Mouse (Mus musculus): ENCODE data around the gene Mmp28. TPM values are rescaled to one million over a fixed set of nuclear protein-coding genes. Genes with fewer than 3 reads are reported as not detected.

Mmp28 gene
- polyA plus RNA-seq, 1 experiment from 2014 or later, result 2.1 TPM

DNA sequence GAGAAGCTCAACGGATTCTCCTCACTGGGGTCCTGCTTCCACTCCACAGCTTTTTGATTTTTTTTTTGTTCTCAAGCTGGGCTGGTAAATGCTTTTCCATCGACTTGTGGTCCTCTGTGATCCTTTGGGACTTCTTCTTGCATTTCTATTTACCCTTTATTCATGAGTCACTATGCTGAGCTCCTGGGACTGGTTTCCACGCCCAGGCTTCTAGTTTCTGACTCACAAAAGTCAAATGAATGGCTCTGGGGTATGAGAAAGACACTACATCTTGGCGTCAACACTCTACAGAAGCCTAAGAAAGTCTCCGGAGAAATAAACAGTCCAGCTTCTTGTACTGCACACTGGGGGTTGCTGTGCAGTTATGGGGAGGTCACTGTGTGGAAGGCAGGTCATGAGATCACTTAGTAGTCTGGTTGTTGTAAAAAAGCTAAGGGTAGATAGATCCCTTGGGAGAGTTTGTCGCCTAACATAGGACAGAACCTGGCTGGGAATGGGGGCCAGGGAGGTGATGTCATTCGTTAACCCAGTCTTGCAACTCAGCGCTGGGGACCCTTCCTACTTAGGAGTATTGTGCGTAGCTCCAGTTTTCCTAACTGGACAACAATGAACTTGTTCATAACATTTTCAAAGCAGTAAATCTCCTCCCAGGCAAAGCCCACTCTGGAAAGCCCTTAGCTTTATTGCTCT lies 4.8 kb downstream of the Mmp28 start:
- TF ChIP-seq CTCF (IDR thresholded peaks at IDR 0.05; ENCODE audit: low read depth), result no peak
- Histone ChIP-seq H3K4me2 (no peak overlapping the region), H3K36me3 (ENCODE audit: insufficient read depth) (no peaks in the 10 kb centered on the region), H3K4me3 (ENCODE audit: low read depth, low read length) (no peak overlapping the region), H3K27me3 (ENCODE audit: insufficient read depth, low read length) (peaks cover 15% of the 10 kb centered on the region), H3K9ac (no peak overlapping the region), H3K9me3 (ENCODE audit: low read depth, low read length) (no peaks in the 10 kb centered on the region), H3K4me1 (ENCODE audit: insufficient read depth) (peaks cover 4% of the 10 kb centered on the region), H3K27ac (ENCODE audit: low read depth) (no peak overlapping the region)
- WGBS, result 63% methylated on average over 9 of the region's 9 CpGs
- DNase-seq, result no peak
- ATAC-seq (ENCODE audit: insufficient read depth), result no peak

DNA sequence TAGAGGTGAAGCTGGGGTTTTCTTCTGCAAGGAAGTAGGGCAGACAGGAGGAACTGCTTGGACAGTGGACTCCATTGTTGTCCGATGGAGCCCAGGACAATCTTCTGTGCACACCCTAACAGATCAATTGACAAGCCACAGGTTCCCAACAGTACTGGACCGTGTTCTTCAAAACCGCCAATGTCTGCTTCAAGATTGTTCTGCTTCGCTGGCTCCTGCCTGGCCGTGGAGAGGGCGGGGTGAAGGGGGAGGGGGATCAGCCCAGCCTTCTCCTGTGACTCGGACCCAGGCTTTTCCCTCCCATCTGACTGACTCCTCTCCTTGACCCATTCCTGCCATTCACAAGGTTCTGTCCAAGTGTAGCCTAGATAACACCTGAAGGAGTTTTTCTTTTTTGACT lies 5.6 kb downstream of the Mmp28 start:
- TF ChIP-seq CTCF (IDR thresholded peaks at IDR 0.05; ENCODE audit: low read depth), result no peak

DNA sequence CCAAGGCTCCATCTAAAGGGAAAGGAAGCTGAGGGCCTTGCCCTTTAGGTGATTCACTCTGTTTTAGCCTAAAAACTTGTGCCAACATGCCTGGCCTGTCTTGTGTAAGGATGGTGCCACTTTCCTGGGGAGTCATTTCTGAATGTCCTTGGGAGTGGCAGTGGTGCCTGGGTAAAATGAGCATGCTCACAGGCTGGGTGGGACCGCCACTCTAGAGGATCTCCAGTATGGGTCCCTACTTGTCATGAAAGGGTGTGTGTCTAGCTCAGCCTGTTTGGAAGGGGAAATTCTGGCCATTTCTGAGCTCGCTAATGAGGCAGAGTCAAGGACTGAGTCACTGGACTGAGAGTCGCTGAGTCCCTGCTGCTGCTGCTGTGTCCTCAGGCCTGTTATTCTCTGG lies 7.3 kb downstream of the Mmp28 start:
- Histone ChIP-seq H3K4me1 (ENCODE audit: insufficient read depth) (peaks cover 4% of the 10 kb centered on the region), H3K27ac (ENCODE audit: low read depth) (no peak overlapping the region), H3K4me2 (no peak overlapping the region), H3K27me3 (ENCODE audit: insufficient read depth, low read length) (no peaks in the 10 kb centered on the region), H3K9me3 (ENCODE audit: low read depth, low read length) (no peaks in the 10 kb centered on the region), H3K9ac (no peak overlapping the region), H3K4me3 (ENCODE audit: low read depth, low read length) (no peak overlapping the region), H3K36me3 (ENCODE audit: insufficient read depth) (no peaks in the 10 kb centered on the region)
- DNase-seq (no peak), ATAC-seq (ENCODE audit: insufficient read depth) (no peak)
- WGBS, result 70% methylated on average over 3 of the region's 3 CpGs
- no peak for TF ChIP-seq CTCF (IDR thresholded peaks at IDR 0.05; ENCODE audit: low read depth)

More for the DNA sequence above, 5.6 kb downstream of the Mmp28 start:
- Histone ChIP-seq H3K4me1 (ENCODE audit: insufficient read depth) (peaks cover 4% of the 10 kb centered on the region), H3K9me3 (ENCODE audit: low read depth, low read length) (no peaks in the 10 kb centered on the region), H3K4me2 (no peak overlapping the region), H3K4me3 (ENCODE audit: low read depth, low read length) (no peak overlapping the region), H3K36me3 (ENCODE audit: insufficient read depth) (no peaks in the 10 kb centered on the region), H3K27me3 (ENCODE audit: insufficient read depth, low read length) (peaks cover 8% of the 10 kb centered on the region), H3K9ac (no peak overlapping the region), H3K27ac (ENCODE audit: low read depth) (no peak overlapping the region)
- DNase-seq (no peak), ATAC-seq (ENCODE audit: insufficient read depth) (no peak)
- 53% methylated on average over 7 of the region's 7 CpGs for WGBS

DNA sequence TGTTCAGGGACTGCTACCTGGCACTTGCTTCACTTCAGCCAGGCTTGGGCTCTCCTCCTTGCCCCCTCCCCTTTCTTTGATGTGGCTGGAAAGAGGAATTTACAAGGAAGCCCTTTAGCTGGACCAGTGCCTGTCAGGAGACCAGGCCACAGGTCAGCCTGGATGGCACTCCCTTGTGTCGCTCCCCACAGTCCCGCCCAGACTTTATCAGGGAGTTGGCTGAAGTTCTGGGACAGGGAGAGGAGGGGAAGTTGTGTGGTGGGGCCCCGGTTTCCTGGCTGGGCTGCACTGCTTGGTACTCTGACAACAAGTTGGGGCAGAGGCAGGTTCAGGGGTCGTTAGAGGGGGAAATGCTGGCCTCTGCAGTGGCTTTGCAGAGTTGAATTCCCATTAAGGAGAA lies 8.3 kb downstream of the Mmp28 start:
- ATAC-seq (ENCODE audit: insufficient read depth) (0 out of 2 replicates have a peak, but pooled peaks have one; percentile 52), DNase-seq (peak; percentile 49)
- H3K9ac ChIP-seq, result no peak overlapping the region
- no peak overlapping the region for H3K4me2 ChIP-seq
- H3K4me1 ChIP-seq (ENCODE audit: insufficient read depth), result peaks cover 4% of the 10 kb centered on the region
- no peaks in the 10 kb centered on the region for H3K27me3 ChIP-seq (ENCODE audit: insufficient read depth, low read length)
- no peak for TF ChIP-seq CTCF (IDR thresholded peaks at IDR 0.05; ENCODE audit: low read depth)
- no peaks in the 10 kb centered on the region for H3K36me3 ChIP-seq (ENCODE audit: insufficient read depth)
- WGBS, result 4% methylated on average over 4 of the region's 4 CpGs
- no peak overlapping the region for H3K4me3 ChIP-seq (ENCODE audit: low read depth, low read length)
- H3K27ac ChIP-seq (ENCODE audit: low read depth), result no peak overlapping the region
- H3K9me3 ChIP-seq (ENCODE audit: low read depth, low read length), result no peaks in the 10 kb centered on the region

DNA sequence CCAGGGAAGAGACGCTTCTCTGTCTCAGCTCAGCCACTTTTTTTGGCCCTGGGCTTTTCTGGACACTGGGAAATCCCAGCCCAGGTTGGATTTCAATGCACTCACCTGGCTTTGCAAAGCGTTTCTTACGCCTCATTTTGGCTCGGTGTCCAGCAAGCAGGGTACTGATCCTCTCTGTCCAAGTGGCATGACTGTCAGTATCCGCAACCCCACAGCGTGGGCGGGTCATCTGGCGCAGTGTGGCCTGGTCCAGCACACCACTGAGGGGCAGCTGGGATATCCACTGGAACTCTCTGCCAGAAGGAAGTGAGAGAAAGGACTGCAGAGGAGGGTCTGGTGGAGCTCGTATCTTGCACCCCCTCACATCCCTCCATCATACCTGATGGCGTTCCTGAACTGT lies 11.6 kb downstream of the Mmp28 start:
- 83% methylated on average over 10 of the region's 10 CpGs for WGBS
- H3K4me1 ChIP-seq (ENCODE audit: insufficient read depth), result peaks cover 23% of the 10 kb centered on the region

DNA sequence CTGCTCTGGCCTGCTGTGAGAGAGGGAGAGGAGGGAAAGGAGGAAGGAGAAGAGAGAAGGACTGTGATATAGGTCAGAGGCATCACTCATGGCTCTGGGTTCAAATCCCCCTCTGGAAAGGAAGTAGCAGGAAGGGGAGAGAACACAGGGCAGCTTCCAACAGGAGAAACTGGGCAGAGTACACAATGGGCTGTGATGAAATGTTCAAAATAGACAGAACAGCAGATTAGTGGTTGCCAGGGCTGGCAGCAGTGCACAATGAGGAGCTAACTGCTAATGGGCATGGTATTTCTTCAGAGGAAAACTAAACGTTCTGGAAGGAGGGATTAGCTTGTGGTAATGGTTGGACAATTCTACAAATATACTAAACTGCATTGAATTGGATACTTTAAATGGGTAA lies 12.3 kb downstream of the Mmp28 start:
- DNase-seq, result no peak
- H3K9ac ChIP-seq, result no peak overlapping the region
- no peaks in the 10 kb centered on the region for H3K36me3 ChIP-seq (ENCODE audit: insufficient read depth)
- no peak overlapping the region for H3K4me2 ChIP-seq
- H3K4me1 ChIP-seq (ENCODE audit: insufficient read depth), result peaks cover 23% of the 10 kb centered on the region
- H3K4me3 ChIP-seq (ENCODE audit: low read depth, low read length), result no peak overlapping the region
- WGBS, result 30% methylated on average over 1 of the region's 1 CpGs
- no peak overlapping the region for H3K27ac ChIP-seq (ENCODE audit: low read depth)
- H3K27me3 ChIP-seq (ENCODE audit: insufficient read depth, low read length), result peaks cover 4% of the 10 kb centered on the region
- H3K9me3 ChIP-seq (ENCODE audit: low read depth, low read length), result no peaks in the 10 kb centered on the region
- no peak for TF ChIP-seq CTCF (IDR thresholded peaks at IDR 0.05; ENCODE audit: low read depth)
- no peak for ATAC-seq (ENCODE audit: insufficient read depth)

More for the DNA sequence above, 11.6 kb downstream of the Mmp28 start:
- Histone ChIP-seq H3K9me3 (ENCODE audit: low read depth, low read length) (no peaks in the 10 kb centered on the region), H3K27me3 (ENCODE audit: insufficient read depth, low read length) (peaks cover 3% of the 10 kb centered on the region; the same call in 1 of the 2 replicates), H3K9ac (no peak overlapping the region), H3K27ac (ENCODE audit: low read depth) (no peak overlapping the region), H3K36me3 (ENCODE audit: insufficient read depth) (no peaks in the 10 kb centered on the region), H3K4me3 (ENCODE audit: low read depth, low read length) (no peak overlapping the region), H3K4me2 (no peak overlapping the region)
- ATAC-seq (ENCODE audit: insufficient read depth), result no peak
- no peak for TF ChIP-seq CTCF (IDR thresholded peaks at IDR 0.05; ENCODE audit: low read depth)
- DNase-seq, result no peak

DNA sequence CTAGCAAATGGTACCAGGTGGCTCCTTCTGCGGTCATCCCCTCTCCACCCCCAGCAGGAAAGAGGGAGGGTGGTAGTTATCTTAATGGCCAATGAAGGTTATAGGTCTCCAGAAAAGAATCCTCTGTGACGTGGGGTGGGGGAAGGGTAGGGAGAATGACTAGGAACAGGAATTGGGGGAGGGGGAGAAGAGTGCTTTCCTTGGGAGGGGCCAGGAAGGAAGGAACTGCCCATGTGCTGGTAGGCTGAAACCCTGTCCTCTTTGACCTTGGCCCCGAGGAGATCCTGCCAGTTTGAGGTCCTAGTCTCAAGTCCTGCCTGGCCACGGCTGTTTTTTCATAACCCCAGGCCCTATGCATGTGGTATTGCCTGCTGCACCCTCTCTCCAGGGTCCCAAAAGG lies 13.6 kb downstream of the Mmp28 start:
- TF ChIP-seq CTCF (IDR thresholded peaks at IDR 0.05; ENCODE audit: low read depth), result no peak
- Histone ChIP-seq H3K27ac (ENCODE audit: low read depth) (peak overlapping the region; percentile 28; the same call in 1 of the 2 replicates), H3K27me3 (ENCODE audit: insufficient read depth, low read length) (peaks cover 16% of the 10 kb centered on the region), H3K4me3 (ENCODE audit: low read depth, low read length) (no peak overlapping the region), H3K4me1 (ENCODE audit: insufficient read depth) (peaks cover 19% of the 10 kb centered on the region), H3K9ac (no peak overlapping the region), H3K9me3 (ENCODE audit: low read depth, low read length) (no peaks in the 10 kb centered on the region), H3K36me3 (ENCODE audit: insufficient read depth) (no peaks in the 10 kb centered on the region), H3K4me2 (no peak overlapping the region)
- DNase-seq, result no peak
- no peak for ATAC-seq (ENCODE audit: insufficient read depth)
- WGBS, result 26% methylated on average over 4 of the region's 4 CpGs

Data from lung, embryonic 14.5 days (tissue).